Mouse (Mus musculus) G1E-ER4 (cell line): ENCODE results near the gene Golga2. TPM values are rescaled to one million over a fixed set of nuclear protein-coding genes. Genes with fewer than 3 reads are reported as not detected.

Source experiments
- GATA1 ChIP-seq: IDR thresholded peaks from one replicate; pipeline ENCODE4 v1.8.0; 2012; ENCODE audit warnings: low read length, inconsistent platforms
- polyA plus RNA-seq: library from polyadenylated mRNA; stranded (reverse); fragments of >175 nt; gene quantifications from 2 replicates; pipeline ENCODE4 v1.2.3, GENCODE M21; 2012

Gene Golga2
- polyA plus RNA-seq, 1 experiment, result 25.4 TPM

DNA sequence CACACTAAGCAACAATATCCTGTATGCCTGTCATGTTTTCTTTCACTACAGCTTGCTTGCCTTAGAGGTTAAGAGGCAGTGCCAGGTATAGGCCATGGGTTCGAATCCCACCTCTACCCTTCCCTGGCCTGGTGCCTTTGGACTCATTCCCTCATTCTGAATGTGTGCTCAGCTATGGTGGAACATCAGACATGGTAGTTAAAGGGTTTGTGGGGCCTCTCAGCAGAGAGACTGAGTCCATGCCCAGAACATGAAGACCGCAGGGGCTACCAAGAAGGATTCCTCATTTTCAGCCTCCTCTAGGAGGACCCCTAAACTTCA lies 56.1 kb downstream of the Golga2 start:
- no peak for TF ChIP-seq GATA1

DNA sequence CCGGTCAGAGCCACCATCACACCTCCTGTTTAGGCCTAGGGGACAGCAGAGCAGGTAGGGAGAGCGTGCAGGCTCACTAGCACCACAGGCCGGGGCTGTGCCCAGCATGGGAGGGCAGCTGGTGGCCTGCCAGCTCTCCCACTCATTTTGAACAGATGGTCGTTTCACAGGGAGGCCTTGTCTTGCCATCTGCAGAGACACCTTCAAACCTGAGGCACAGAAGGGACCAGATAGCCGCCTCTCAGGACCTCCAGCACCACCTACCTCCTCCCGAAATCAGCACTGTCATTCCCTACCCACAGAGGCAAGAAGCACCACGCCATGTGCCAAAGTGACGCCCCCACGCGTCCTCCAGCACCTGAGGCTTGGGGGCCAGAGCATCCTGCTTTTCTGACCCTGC lies 56.9 kb downstream of the Golga2 start:
- no peak for TF ChIP-seq GATA1

- TF ChIP-seq GATA1, result no peak
These were observed 57.6 kb downstream of the Golga2 start for GRCm38 (mm10) chr2:32344598-32345321.

DNA sequence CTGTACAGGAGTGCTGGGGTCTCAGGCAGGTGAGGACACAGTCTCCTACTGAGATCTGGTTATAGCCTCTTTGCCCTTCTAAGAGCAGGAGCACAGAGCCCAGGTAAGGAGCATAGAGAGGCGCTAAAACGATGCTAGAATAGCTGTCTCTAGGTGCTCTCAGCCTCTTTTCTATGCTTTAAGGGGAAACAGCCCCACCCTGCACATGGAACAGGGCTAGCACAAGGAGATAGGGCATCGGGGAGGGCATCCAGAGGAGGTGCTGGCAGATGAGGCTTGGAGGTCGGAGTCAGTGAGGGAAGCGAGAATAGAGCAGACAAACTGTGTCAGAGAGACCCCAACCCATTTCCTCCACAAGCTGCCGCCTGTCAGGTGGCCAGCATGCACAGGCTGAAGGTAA lies 59.8 kb downstream of the Golga2 start:
- TF ChIP-seq GATA1, result no peak

- no peak for TF ChIP-seq GATA1
These were observed 61.1 kb downstream of the Golga2 start for GRCm38 (mm10) chr2:32348311-32348710.

- TF ChIP-seq GATA1, result no peak
These were observed 62.6 kb downstream of the Golga2 start for GRCm38 (mm10) chr2:32349625-32350255.

DNA sequence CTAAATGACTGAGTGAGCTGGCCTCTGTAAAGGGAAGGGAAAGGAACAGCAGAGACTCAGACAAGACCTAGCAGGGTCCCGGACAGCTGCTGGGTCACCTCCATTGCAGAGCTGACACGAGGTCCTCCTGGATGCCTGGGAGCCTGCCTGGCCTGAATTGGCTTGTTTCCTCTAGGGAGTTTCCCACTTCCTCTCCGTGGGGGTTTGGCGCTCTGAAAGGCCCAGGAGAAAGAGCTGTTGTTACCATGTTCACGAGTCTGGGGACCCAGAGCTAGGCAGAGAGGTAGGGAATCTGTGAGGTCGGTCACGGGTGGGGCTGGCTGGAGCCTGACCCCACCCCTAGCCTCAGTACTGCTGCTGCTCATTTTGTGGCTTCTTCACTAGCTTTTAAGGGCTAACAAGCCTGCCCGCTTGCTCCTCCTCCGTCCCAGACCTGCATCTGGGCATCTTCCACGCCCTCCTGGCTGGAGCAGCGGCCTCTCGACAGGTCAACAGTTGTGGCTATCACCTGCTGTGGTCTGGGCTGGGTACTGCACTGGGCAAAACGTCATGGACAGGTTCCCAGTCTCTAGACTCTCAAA lies 63.4 kb downstream of the Golga2 start:
- TF ChIP-seq GATA1, result no peak

DNA sequence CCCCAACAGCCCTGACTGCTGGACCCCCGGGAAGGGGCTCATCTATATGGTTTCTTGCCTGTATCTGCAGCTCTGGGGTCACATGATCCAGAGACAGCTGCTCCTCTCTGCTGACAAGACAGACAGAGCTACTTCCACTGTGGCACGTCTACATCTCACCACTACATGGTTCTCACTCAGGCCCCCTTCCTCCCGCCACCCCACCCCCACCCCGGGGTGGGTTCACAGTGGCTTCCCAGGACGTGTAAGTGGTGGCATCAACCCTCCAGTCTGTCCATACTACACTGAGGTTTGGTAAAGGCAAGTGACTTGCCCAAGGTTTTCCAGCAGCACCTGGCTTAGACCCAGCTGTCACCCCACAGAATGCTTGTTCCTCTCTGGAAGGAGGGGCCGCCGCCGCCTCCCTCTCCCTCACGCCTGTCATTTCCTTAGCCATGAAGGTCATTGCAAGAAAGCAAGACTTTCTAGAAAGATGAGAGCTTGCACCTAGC lies 64.3 kb downstream of the Golga2 start:
- TF ChIP-seq GATA1, result no peak

DNA sequence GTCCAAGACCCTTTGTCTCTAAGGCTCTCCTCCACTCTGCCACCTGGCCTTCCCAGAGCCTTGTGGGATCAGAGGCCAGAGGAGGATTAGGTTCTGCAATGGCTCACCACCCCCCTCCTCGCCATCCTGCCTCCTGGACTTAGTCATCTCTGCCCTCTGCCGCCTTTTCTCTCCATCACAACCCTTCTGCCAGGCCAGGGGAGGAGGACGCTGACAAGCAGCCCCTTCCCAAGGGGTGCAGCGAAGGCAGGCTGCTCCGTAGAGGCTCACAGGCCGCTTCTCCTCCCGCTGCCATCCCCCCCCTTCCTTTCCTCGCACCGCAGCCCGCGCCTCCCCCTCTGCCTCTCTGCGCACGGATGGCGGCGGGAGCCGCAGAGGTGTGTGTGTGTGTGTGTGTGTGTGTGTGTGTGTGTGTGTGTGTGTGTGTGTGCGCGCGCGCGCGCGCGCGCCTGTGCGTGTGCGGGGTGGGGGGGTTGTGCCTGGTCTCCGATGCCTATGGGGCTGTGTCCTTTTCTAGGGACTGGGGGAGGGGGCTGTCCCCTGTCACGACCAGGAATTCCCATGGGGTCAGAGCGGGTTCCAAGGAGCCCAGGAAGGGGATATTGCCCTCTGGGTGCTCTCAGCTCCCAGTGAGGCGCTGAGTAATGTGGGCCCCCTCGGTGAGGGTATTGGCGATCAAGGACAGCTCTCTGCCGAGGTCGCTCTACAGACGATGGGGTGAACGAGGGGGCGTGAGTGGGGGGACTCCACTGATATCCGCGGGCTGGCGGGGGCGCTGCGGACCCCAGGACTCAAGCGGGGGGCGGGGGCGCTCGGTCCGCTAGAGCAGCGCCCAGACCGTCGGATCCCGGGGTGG lies 65.2 kb downstream of the Golga2 start, which contains the start of gene Ciz1:
Ciz1 (plus strand) TSS at position 177 of the 856 bp plus-strand sequence.
- no peak for TF ChIP-seq GATA1

DNA sequence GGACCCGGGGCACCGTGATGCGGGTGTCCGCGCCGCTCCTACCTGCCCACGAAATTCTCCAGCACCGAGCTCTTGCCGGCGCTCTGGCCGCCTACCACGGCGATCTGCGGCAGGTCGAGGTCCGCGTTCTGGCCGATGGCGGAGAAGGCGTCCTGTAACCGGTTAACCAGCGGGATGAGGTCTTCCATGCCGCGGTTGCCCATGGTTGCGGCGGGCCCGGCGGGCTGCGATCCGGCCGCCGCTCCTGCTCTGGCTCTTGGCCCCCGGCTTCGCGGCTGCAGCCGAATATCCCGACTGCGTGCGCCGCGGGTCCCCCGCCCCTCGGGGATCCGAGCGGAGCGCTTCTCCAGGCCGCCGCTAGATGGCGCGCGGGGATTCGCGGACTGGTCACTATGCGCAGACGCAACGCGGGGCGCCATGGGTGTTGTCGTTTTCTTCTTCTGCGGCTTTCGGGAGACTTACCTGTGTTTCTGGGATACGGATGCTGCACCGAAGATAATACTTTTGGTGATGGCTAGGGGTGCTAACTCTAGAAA lies 65.9 kb downstream of the Golga2 start, which contains the start of gene Dnm1:
Dnm1 (minus strand) TSS at position 332 of the 536 bp plus-strand sequence.
- TF ChIP-seq GATA1, result no peak

DNA sequence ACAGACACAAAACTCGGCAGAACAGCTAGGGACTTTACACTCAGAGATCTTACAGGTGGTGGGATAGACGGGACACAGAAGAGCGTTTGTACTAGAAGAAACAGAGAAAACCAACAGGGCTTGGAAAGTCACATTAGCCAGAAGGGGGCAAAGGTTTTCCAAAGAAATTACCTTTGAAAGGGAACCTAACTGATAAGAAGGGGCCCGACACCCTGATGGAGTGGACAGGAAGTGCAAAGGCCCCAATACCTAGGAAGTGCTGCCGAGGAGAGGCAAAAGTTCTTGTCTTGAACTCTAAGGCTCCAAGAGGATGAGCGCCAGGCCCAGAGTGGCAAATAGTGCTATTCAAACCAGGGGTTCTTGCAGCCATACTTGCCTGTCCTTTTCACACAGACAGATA lies 66.7 kb downstream of the Golga2 start:
- TF ChIP-seq GATA1, result no peak

DNA sequence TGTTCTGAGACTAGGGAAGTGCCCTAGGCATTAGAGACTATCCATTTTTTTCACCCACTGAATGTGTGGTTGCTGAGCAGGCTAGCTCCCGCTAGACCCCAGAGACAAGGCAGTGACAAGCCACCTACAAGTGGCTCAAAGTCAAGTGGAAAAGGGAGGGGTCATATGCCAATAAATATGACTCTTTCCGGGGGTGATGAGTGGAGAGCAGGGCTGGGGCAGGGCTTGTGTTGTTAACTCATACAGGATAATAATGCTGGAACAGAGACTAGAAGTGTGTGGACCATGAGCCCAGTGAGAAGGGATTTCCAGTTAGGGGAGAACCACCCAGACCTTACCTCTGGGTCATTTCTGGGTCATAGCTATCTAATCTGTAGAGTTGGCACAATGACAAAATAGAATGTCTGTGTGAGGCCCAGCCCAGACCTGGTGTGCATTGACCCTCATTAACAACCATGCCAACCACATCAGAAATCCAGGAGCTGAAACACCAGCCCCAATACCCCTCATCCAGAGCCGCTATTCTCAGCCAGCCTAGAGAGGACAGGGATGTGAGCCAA lies 67.2 kb downstream of the Golga2 start:
- TF ChIP-seq GATA1, result no peak

DNA sequence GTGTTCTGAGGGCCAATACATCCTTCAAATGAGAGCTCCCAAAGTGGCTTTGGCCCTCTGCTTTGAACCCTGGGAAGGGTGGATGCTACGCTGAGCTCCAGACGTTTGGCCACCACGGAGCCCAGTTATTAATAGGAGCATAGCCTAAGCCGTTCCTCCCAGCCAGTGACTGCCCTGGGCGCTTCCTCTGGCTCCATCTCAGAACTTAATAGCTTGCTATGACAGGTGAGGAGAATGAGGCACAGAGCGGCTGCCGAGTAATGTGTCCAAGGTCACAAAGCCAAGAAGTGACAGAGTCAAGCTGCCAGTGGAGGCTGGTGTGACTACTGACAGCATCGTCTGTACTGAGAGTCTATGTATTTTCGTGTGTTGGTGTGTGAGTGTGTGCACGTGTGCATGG lies 69.0 kb downstream of the Golga2 start:
- TF ChIP-seq GATA1, result no peak

Other genes with a start within 250 kb of the Golga2 start
- gene Fam78a, start 202.5 kb upstream of the Golga2 start, polyA plus RNA-seq, result 89.9 and 103 TPM in 2 replicates
- 0.12 and 0.22 TPM in 2 replicates for gene Plpp7, start 191.9 kb upstream of the Golga2 start, polyA plus RNA-seq
- gene Prrc2b, start 136.3 kb upstream of the Golga2 start, polyA plus RNA-seq, result 97.4 and 106 TPM in 2 replicates
- 17.6 and 19.8 TPM in 2 replicates for gene Pomt1, start 50.8 kb upstream of the Golga2 start, polyA plus RNA-seq
- gene Uck1, start 27.2 kb upstream of the Golga2 start, polyA plus RNA-seq, result 65.6 and 82.9 TPM in 2 replicates
- 127 and 446 TPM in 2 replicates for gene Swi5, start 691 bp downstream of the Golga2 start, polyA plus RNA-seq
- gene Ciz1, start 64.9 kb downstream of the Golga2 start, polyA plus RNA-seq, result 342 and 353 TPM in 2 replicates
- gene Dnm1, start 66.0 kb downstream of the Golga2 start, polyA plus RNA-seq, result 0.04 and 0.13 TPM in 2 replicates
- 68.1 and 99.6 TPM in 2 replicates for gene 1110008P14Rik, start 94.6 kb downstream of the Golga2 start, polyA plus RNA-seq
- not detected in 2 replicates for gene Lcn2, start 100.9 kb downstream of the Golga2 start, polyA plus RNA-seq
- gene Ptges2, start 108.5 kb downstream of the Golga2 start, polyA plus RNA-seq, result 8.1 and 10.6 TPM in 2 replicates
- 8.4 and 10.4 TPM in 2 replicates for gene Naif1, start 163.1 kb downstream of the Golga2 start, polyA plus RNA-seq
- gene Slc25a25, start 164.1 kb downstream of the Golga2 start, polyA plus RNA-seq, result 10.0 and 11.7 TPM in 2 replicates
- gene Fam102a, start 247.9 kb downstream of the Golga2 start, polyA plus RNA-seq, result 11.4 and 12.0 TPM in 2 replicates